Mouse (Mus musculus) kidney, postnatal 0 days (tissue): Measurements from ENCODE around the gene Hk3. TPM values are rescaled to one million over a fixed set of nuclear protein-coding genes. Genes with fewer than 3 reads are reported as not detected.

Source experiments
- ATAC-seq: fragments of 200-750 bp; cut with Nextera tagmentation; replicated peaks from 2 replicates; pipeline ENCODE4 v1.8.0; 2017; ENCODE audit warnings: low read depth, moderate number of reproducible peaks, moderate TSS enrichment, moderate library complexity; ENCODE audit not compliant: low FRiP score
- DNase-seq: peaks from one replicate; pipeline ENCODE4 v3.0.0-alpha.2; 2016; ENCODE audit warnings: low spot score
- H3K27ac ChIP-seq: fragments of 300-500 bp; sonication (generic); 2 replicates; pipeline ENCODE4 v1.5.1; 2014; ENCODE audit warnings: mild to moderate bottlenecking
- H3K27me3 ChIP-seq: fragments of 300-500 bp; sonication (generic); 2 replicates; pipeline ENCODE4 v1.6.1; 2014; ENCODE audit warnings: low read length, mixed read lengths; ENCODE audit not compliant: insufficient read depth
- H3K36me3 ChIP-seq: fragments of 300-500 bp; sonication (generic); 2 replicates; pipeline ENCODE4 v1.6.1; 2014; ENCODE audit warnings: low read length, mixed read lengths; ENCODE audit not compliant: insufficient read depth
- H3K4me1 ChIP-seq: fragments of 300-500 bp; sonication (generic); replicated peaks from 2 replicates; pipeline ENCODE4 v1.6.1; 2014; ENCODE audit warnings: antibody characterized with exemption, low read length, mixed read lengths; ENCODE audit not compliant: insufficient read depth
- H3K4me2 ChIP-seq: fragments of 300-500 bp; sonication (generic); 2 replicates; pipeline ENCODE4 v1.6.1; 2014; ENCODE audit warnings: mild to moderate bottlenecking, low read length, moderate library complexity, mixed read lengths
- H3K4me3 ChIP-seq: fragments of 300-500 bp; sonication (generic); replicated peaks from 2 replicates; pipeline ENCODE4 v1.5.1; 2014; ENCODE audit warnings: low read depth, low read length
- H3K9ac ChIP-seq: fragments of 300-500 bp; sonication (generic); 2 replicates; pipeline ENCODE4 v1.6.1; 2014; ENCODE audit warnings: low read depth, low read length
- H3K9me3 ChIP-seq: fragments of 300-500 bp; sonication (generic); replicated peaks from 2 replicates; pipeline ENCODE4 v1.6.1; 2016; ENCODE audit warnings: low read length, inconsistent platforms, mixed read lengths
- CTCF ChIP-seq: IDR thresholded peaks from 2 replicates; pipeline ENCODE4 v1.5.1; 2016; ENCODE audit warnings: antibody characterized with exemption, low read depth, mild to moderate bottlenecking, moderate library complexity
- whole genome bisulfite sequencing: fragments of 180-500 bp; shearing (Covaris S2); extraction: QIAGEN DNeasy Blood & Tissue Kit; methylation state at CpG from one replicate; pipeline ENCODE4 v1.1.7; 2014; 5-methylcytosine and 5-hydroxymethylcytosine counted together
- polyA plus RNA-seq: library from polyadenylated mRNA; unstranded; fragments of >200 nt; fragmentation: Nextera tagmentation; extraction: Ambion mirVana; gene quantifications from 2 replicates; pipeline ENCODE4 v1.2.1, GENCODE M21; 2015

The Hk3 gene
- polyA plus RNA-seq, 1 experiment from 2014 or later: 0.61 TPM

DNA sequence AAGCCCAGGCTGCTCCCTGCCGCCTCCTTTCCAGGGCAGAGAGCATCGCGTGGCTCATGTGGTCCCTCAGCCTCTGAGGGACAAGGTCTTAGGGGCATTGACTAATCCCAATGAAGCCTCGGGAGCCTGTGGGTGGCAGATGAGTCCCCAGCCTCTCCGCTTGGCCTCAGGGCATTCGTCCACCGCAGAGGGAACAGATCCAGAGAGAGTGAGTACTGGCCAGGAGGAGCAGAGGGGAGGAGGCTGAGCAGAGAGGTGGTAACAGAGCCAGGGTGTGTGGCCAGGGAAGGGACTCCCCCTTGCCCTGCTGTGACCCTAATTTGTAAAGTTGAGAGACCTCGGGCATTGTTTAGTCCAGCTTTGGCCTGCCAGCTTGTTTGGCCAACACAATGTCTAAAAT, 42.4 kb downstream of the Hk3 start:
- H3K4me2 ChIP-seq: no peak overlapping the region
- ATAC-seq (no peak), DNase-seq (no peak)
- H3K27ac ChIP-seq: no peak overlapping the region
- H3K4me3 ChIP-seq: no peak overlapping the region
- WGBS: 49% methylated on average over 8 of the region's 8 CpGs
- no peak for TF ChIP-seq CTCF
- H3K9me3 ChIP-seq: no peaks in the 10 kb centered on the region
- H3K36me3 ChIP-seq: no peaks in the 10 kb centered on the region
- no peaks in the 10 kb centered on the region for H3K27me3 ChIP-seq
- H3K9ac ChIP-seq: no peak overlapping the region
- no peaks in the 10 kb centered on the region for H3K4me1 ChIP-seq

- no peak for TF ChIP-seq CTCF
- WGBS: 58% methylated on average over 3 of the region's 3 CpGs
- Histone ChIP-seq H3K4me2 (no peak overlapping the region), H3K4me3 (no peak overlapping the region), H3K9me3 (no peaks in the 10 kb centered on the region), H3K27ac (no peak overlapping the region), H3K27me3 (no peaks in the 10 kb centered on the region), H3K4me1 (no peaks in the 10 kb centered on the region), H3K9ac (no peak overlapping the region), H3K36me3 (no peaks in the 10 kb centered on the region)
- DNase-seq (no peak), ATAC-seq (no peak)
Observed at GRCm38 (mm10) chr13:54975546-54975945, 45.6 kb downstream of the Hk3 start.

- TF ChIP-seq CTCF: no peak
- no peaks in the 10 kb centered on the region for H3K4me1 ChIP-seq
- H3K4me2 ChIP-seq: no peak overlapping the region
- ATAC-seq: no peak
- no peaks in the 10 kb centered on the region for H3K27me3 ChIP-seq
- 37% methylated on average over 14 of the region's 14 CpGs for WGBS
- no peaks in the 10 kb centered on the region for H3K36me3 ChIP-seq
- no peaks in the 10 kb centered on the region for H3K9me3 ChIP-seq
- no peak overlapping the region for H3K27ac ChIP-seq
- DNase-seq: peak; percentile 68
- no peak overlapping the region for H3K4me3 ChIP-seq
- H3K9ac ChIP-seq: no peak overlapping the region
Observed at GRCm38 (mm10) chr13:54970521-54971247, 50.5 kb downstream of the Hk3 start.

- WGBS: 47% methylated on average over 9 of the region's 9 CpGs
- Histone ChIP-seq H3K27me3 (no peaks in the 10 kb centered on the region), H3K36me3 (no peaks in the 10 kb centered on the region), H3K4me1 (no peaks in the 10 kb centered on the region), H3K4me2 (no peak overlapping the region), H3K9ac (no peak overlapping the region), H3K9me3 (no peaks in the 10 kb centered on the region), H3K4me3 (no peak overlapping the region), H3K27ac (no peak overlapping the region)
- DNase-seq (no peak), ATAC-seq (no peak)
- TF ChIP-seq CTCF: no peak
Observed at GRCm38 (mm10) chr13:54969513-54969912, 51.7 kb downstream of the Hk3 start.

GRCm38 (mm10) chr13:54968636-54969035, 52.5 kb downstream of the Hk3 start:
- no peaks in the 10 kb centered on the region for H3K36me3 ChIP-seq
- DNase-seq: no peak
- H3K4me1 ChIP-seq: no peaks in the 10 kb centered on the region
- no peaks in the 10 kb centered on the region for H3K9me3 ChIP-seq
- H3K4me3 ChIP-seq: no peak overlapping the region
- 65% methylated on average over 5 of the region's 5 CpGs for WGBS
- H3K4me2 ChIP-seq: no peak overlapping the region
- no peak overlapping the region for H3K27ac ChIP-seq
- no peak for TF ChIP-seq CTCF
- H3K27me3 ChIP-seq: no peaks in the 10 kb centered on the region
- ATAC-seq: no peak
- no peak overlapping the region for H3K9ac ChIP-seq

DNA sequence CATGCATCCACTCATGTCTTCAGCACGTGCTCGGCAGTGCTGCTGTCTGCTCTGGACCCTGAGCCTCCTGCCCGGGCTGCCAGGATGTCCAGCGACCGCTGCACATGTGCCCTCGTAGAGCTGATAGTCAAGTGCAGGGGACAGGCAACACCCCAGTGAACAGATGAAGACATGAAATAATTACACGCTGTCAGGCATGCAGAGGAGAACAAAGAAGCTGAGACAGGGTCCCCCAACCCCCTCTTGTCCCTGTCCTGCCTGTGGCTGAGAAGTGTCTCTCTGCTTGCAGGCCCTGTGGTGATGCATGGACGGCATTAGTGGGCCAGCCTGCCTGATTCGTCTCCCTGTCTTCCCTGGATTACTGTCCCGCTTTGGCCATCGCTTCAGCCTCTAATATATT, 53.7 kb downstream of the Hk3 start:
- Histone ChIP-seq H3K9me3 (no peaks in the 10 kb centered on the region), H3K4me2 (no peak overlapping the region), H3K9ac (no peak overlapping the region), H3K27me3 (no peaks in the 10 kb centered on the region), H3K27ac (no peak overlapping the region), H3K36me3 (no peaks in the 10 kb centered on the region), H3K4me1 (no peaks in the 10 kb centered on the region), H3K4me3 (no peak overlapping the region)
- ATAC-seq (no peak), DNase-seq (no peak)
- 72% methylated on average over 11 of the region's 11 CpGs for WGBS
- no peak for TF ChIP-seq CTCF

- H3K9ac ChIP-seq: no peak overlapping the region
- H3K27me3 ChIP-seq: no peaks in the 10 kb centered on the region
- no peaks in the 10 kb centered on the region for H3K4me1 ChIP-seq
- WGBS: 91% methylated on average over 6 of the region's 6 CpGs
- no peak overlapping the region for H3K4me3 ChIP-seq
- peak; percentile 26; the same call in 1 of the 2 replicates for TF ChIP-seq CTCF
- DNase-seq (no peak), ATAC-seq (no peak)
- H3K4me2 ChIP-seq: no peak overlapping the region
- no peaks in the 10 kb centered on the region for H3K36me3 ChIP-seq
- H3K27ac ChIP-seq: no peak overlapping the region
- H3K9me3 ChIP-seq: no peaks in the 10 kb centered on the region
Observed at GRCm38 (mm10) chr13:54965256-54965655, 55.9 kb downstream of the Hk3 start.
